20 mouse cellular contexts compared by ENCODE assay signal in the genomic region with DNA sequence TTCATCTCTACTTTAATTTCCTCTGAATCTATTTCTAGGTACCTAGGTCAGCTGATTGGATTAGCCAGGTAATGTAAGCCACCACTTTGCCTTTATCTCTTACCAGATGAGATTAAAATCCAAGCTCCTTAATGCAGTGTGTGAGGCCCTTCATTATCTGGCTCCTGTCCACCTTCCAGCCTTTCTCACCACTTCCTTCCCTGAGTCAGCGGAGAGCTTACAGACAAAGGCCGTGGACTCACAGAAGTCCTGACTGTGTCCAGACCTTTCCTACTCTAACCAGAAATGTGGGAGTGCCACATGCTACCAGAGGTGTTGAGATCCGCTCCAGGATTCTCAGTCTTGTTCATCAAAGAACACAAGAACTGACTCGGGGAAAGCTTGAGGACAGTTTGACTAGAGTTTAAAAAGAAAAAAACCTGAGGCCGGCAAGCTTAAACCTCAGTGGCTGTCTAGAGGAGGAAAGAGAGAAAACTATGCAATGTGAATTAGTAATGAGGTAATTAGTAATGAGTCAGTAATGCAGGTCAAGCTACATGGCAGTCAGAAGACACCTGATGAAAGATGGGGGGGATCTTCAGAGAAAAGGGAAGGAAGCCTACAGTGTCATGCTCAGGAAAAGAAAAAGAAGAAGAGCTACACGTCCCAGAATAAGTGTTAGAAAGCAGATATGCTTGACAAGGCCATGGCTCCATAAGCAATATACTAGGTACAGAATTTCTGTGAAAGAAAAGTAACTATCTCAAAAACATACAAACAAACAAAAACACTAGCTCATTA. TPM values are rescaled to one million over a fixed set of nuclear protein-coding genes. Genes with fewer than 3 reads are reported as not detected.
DNase-seq lines count a peak whose midpoint lies in the region; ATAC-seq lines count a peak whose summit lies in the region.
"Had no signal": no experiment of that assay in that cellular context is flagged by ENCODE, and none has a peak within 500 bp of the region (broad histone marks: within the 10 kb centered on the region; RNA-seq: fewer than 3 reads in every experiment).

No protein-coding gene starts in this region.

- peak; percentile 51 for ATAC-seq in megakaryocyte, adult 5-6 weeks (ENCODE audit: poor library complexity, severe bottlenecking)
- ATAC-seq: CD4-positive, CD25-positive, alpha-beta regulatory T cell, adult 4 months; forebrain, embryonic 15.5 days; midbrain, embryonic 13.5 days had no signal

- peak; percentile 51 for DNase-seq in heart, adult 11 months
- DNase-seq in heart, postnatal 10 days, result no peak
- DNase-seq in MN1 (ENCODE audit: low spot score), result peak; percentile 65
- no peak for DNase-seq in right cerebral cortex, adult 18-20 months
- no peak for DNase-seq in left cerebral cortex, adult 8-10 months (ENCODE audit: low spot score in 2 of 2)
- no peak for DNase-seq in gastrocnemius, adult 18-20 months (ENCODE audit: low spot score)
- DNase-seq: adrenal gland, postnatal 10 days; cerebellum, adult 11 months; cerebellum, adult 9-10 months; cerebellum, postnatal 36 days; embryo, embryonic 11 days; kidney, adult 9 months; kidney, postnatal 10 days had no signal

- intact Hi-C loops in heart, postnatal 10 days (cut with DNase I), result no loop called here

RNA-seq across cellular contexts. Expression of a gene that starts 14.5 kb away (rescaled TPM):
- 10 to 100 TPM; 12.3 to 14.6 TPM for total RNA-seq in heart, postnatal 10 days (2021)
- 33.2 and 48.0 TPM in 2 replicates for total RNA-seq in megakaryocyte, adult 5-6 weeks (2015)
- 4.9 and 6.3 TPM in 2 replicates for total RNA-seq in megakaryocyte, adult 5-6 weeks (2017)
- 10 to 100 TPM; 20.5 to 22.0 (median 21.3) TPM for total RNA-seq in left cerebral cortex, adult 8-10 months (2022)
- 10 to 100 TPM in 1 of 2 experiments, 1 to 10 TPM in 1; 10.0 to 12.6 TPM for total RNA-seq in gastrocnemius, adult 18-20 months (2021)

RNA-seq across cellular contexts. Expression of a gene that starts 45.9 kb away (rescaled TPM):
- total RNA-seq in heart, postnatal 10 days (2021), result under 1 TPM in 1 of 2 experiments, not detected in 1; 0.10 TPM
- total RNA-seq in megakaryocyte, adult 5-6 weeks (2015), result not detected in 2 replicates
- total RNA-seq in megakaryocyte, adult 5-6 weeks (2017), result not detected in 2 replicates
- total RNA-seq in left cerebral cortex, adult 8-10 months (2022), result 1 to 10 TPM; 1.9 to 3.2 (median 2.1) TPM
- not detected for total RNA-seq in gastrocnemius, adult 18-20 months (2021)
- total RNA-seq: gastrocnemius, adult 8-10 months; hematopoietic stem cell, adult 5-6 weeks; megakaryocyte-erythroid progenitor cell, adult 5-6 weeks had no signal

Comparison
In these comparisons a context has a peak if more than half of its experiments do, and no peak if none do; other contexts are left out.
1. DNase-seq: peak in heart, adult 11 months (single experiment) and MN1 (single experiment); none in heart, postnatal 10 days (0 of 2), right cerebral cortex, adult 18-20 months (single experiment), left cerebral cortex, adult 8-10 months (0 of 2) and gastrocnemius, adult 18-20 months (single experiment).